Mouse (Mus musculus): ENCODE measurements at regions not wholly inside any gene's neighbourhood (a gene's known extent, or its start where the extent isn't known, plus 50 kb on each side); places are given as distances from the start of the nearest gene placed in this dataset.
A peak's percentile ranks its signal among the peaks of the same experiment; 100 is the strongest.

GRCm38 (mm10) chr6:84385696-84386095, 208.0 kb downstream of the Cyp26b1 start:
- no peak for DNase-seq (ENCODE audit: low spot score in 2 of 2)

GRCm38 (mm10) chr6:84383718-84384117, 210.0 kb downstream of the Cyp26b1 start:
- DNase-seq (ENCODE audit: low spot score in 2 of 2): no peak

GRCm38 (mm10) chr6:84383141-84383540, 210.6 kb downstream of the Cyp26b1 start:
- DNase-seq (ENCODE audit: low spot score in 2 of 2): no peak

- DNase-seq (ENCODE audit: low spot score in 2 of 2): no peak
These were observed 212.1 kb downstream of the Cyp26b1 start for GRCm38 (mm10) chr6:84381571-84381970.

- DNase-seq (ENCODE audit: low spot score in 2 of 2): no peak
These were observed 217.0 kb downstream of the Cyp26b1 start for GRCm38 (mm10) chr6:84376666-84377065.

- peak in 1 of 2 experiments; percentile 22 for DNase-seq (ENCODE audit: low spot score in 2 of 2)
These were observed 218.2 kb downstream of the Cyp26b1 start for GRCm38 (mm10) chr6:84375498-84375897.

- no peak for DNase-seq (ENCODE audit: low spot score in 2 of 2)
These were observed 227.3 kb downstream of the Cyp26b1 start for GRCm38 (mm10) chr6:84366365-84366764.

GRCm38 (mm10) chr6:84365914-84366313, 227.8 kb downstream of the Cyp26b1 start:
- no peak for DNase-seq (ENCODE audit: low spot score in 2 of 2)

- DNase-seq (ENCODE audit: low spot score in 2 of 2): no peak
These were observed 228.7 kb downstream of the Cyp26b1 start for GRCm38 (mm10) chr6:84364964-84365363.

- DNase-seq (ENCODE audit: low spot score in 2 of 2): no peak
These were observed 231.4 kb downstream of the Cyp26b1 start for GRCm38 (mm10) chr6:84362331-84362730.

- no peak for DNase-seq (ENCODE audit: low spot score in 2 of 2)
These were observed 235.8 kb downstream of the Cyp26b1 start for GRCm38 (mm10) chr6:84357911-84358310.

- no peak for DNase-seq (ENCODE audit: low spot score in 2 of 2)
These were observed 240.1 kb downstream of the Cyp26b1 start for GRCm38 (mm10) chr6:84353425-84354220.

- no peak for DNase-seq (ENCODE audit: low spot score in 2 of 2)
These were observed 248.8 kb downstream of the Cyp26b1 start for GRCm38 (mm10) chr6:84344936-84345335.

GRCm38 (mm10) chr6:84333666-84334179, 260.0 kb downstream of the Cyp26b1 start:
- no peak for DNase-seq (ENCODE audit: low spot score in 2 of 2)

GRCm38 (mm10) chr6:84329106-84329505, 264.6 kb downstream of the Cyp26b1 start:
- no peak for DNase-seq (ENCODE audit: low spot score in 2 of 2)

- no peak for DNase-seq (ENCODE audit: low spot score in 2 of 2)
These were observed 265.7 kb downstream of the Cyp26b1 start for GRCm38 (mm10) chr6:84328030-84328390.

- DNase-seq (ENCODE audit: low spot score in 2 of 2): no peak
These were observed 266.2 kb downstream of the Cyp26b1 start for GRCm38 (mm10) chr6:84327306-84328029.

GRCm38 (mm10) chr6:84325384-84326114, 268.2 kb downstream of the Cyp26b1 start:
- no peak for DNase-seq (ENCODE audit: low spot score in 2 of 2)

GRCm38 (mm10) chr6:84324185-84324584, 269.5 kb downstream of the Cyp26b1 start:
- no peak for DNase-seq (ENCODE audit: low spot score in 2 of 2)

- DNase-seq (ENCODE audit: low spot score in 2 of 2): no peak
These were observed 271.2 kb downstream of the Cyp26b1 start for GRCm38 (mm10) chr6:84322528-84322927.

- DNase-seq (ENCODE audit: low spot score in 2 of 2): no peak
These were observed 273.1 kb downstream of the Cyp26b1 start for GRCm38 (mm10) chr6:84320586-84320985.

- peak; percentile 37 to 41 for DNase-seq (ENCODE audit: low spot score in 2 of 2)
These were observed 274.9 kb downstream of the Cyp26b1 start for GRCm38 (mm10) chr6:84318774-84319173.

Measured in frontal cortex, postnatal 14 days (tissue).